Mouse (Mus musculus): ENCODE results near the gene Itpkb.

- TF ChIP-seq CTCF (IDR thresholded peaks at IDR 0.05; ENCODE audit: low read depth) (no peak), EP300 (IDR thresholded peaks at IDR 0.05; ENCODE audit: low read depth) (no peak)
Measured at GRCm38 (mm10) chr1:180357893-180358331, 27.6 kb downstream of the Itpkb start.
